19 mouse cellular contexts compared by ENCODE assay signal in the genomic region with DNA sequence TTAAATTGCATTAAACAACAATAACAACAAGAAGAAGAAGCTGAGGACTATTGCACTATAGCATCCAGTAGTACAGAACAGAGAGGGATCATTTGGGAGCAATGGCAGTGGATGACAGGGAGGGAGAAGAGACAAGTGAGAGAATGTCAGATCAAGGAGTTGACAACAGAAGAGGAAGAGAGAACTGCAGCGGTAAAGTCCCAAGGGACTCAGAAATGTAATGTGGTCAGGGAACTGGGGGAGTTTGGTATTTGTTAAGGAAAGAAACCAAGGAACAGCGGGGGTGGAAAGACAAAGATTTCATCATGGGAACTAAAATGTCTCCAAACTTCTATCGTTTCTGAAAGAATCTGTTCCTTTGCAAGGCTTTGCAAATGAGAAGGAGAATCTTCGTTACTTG. TPM values are rescaled to one million over a fixed set of nuclear protein-coding genes. Genes with fewer than 3 reads are reported as not detected.
DNase-seq lines count a peak whose midpoint lies in the region; TF ChIP-seq lines count a peak whose summit lies in the region.
"Had no signal": no experiment of that assay in that cellular context is flagged by ENCODE, and none has a peak within 500 bp of the region (broad histone marks: within the 10 kb centered on the region; RNA-seq: fewer than 3 reads in every experiment).

No protein-coding gene starts in this region.

- dilution Hi-C loops in CH12.LX (cut with MboI; ENCODE audit: extremely low pct_ligation_motif_present, extremely low pct_unique_long_range_greater_than_20kb, low sequenced_read_pairs): loop anchor here (25.0 kb wide), 1 partner anchor 96 kb away; no protein-coding TSS in a partner anchor

- peaks cover 8 to 22% of the 10 kb centered on the region in 2 experiments; a peak in 3 of 4 replicates for H3K4me1 ChIP-seq in CH12.LX (ENCODE audit: control insufficient read depth in 1 of 2, insufficient read depth in 2 of 2)
- H3K4me1 ChIP-seq: embryonic facial prominence, embryonic 15.5 days had no signal

- no peak for TF ChIP-seq CTCF in CH12.LX (conservative IDR thresholded peaks at IDR 0.05 in 1 of 2, IDR thresholded peaks at IDR 0.05 in 1 of 2; ENCODE audit: low read depth in 2 of 2, low read length in 2 of 2)

- in situ Hi-C loops in CH12.LX (cut with MboI; ENCODE audit: low pct_ligation_motif_present, low pct_unique_long_range_greater_than_20kb, low sequenced_read_pairs): no loop called here

- H3K9me3 ChIP-seq in CH12.LX (replicated peaks; ENCODE audit: low read length): peaks cover 5% of the 10 kb centered on the region
- H3K9me3 ChIP-seq: embryonic facial prominence, embryonic 13.5 days; embryonic facial prominence, embryonic 15.5 days; forebrain, embryonic 10.5 days; forebrain, embryonic 12.5 days had no signal

- TF ChIP-seq POLR2A in CH12.LX (IDR thresholded peaks at IDR 0.05; ENCODE audit: low read depth, low read length): no peak

- peak; percentile 64 for TF ChIP-seq EP300 in CH12.LX (IDR thresholded peaks at IDR 0.05; ENCODE audit: low read length)

- DNase-seq in A20 (ENCODE audit: low read depth, low spot score) (peak; percentile 7), CH12.LX (ENCODE audit: extremely low read depth) (peak; percentile 41)
- DNase-seq in splenic B cell, adult 2 months (ENCODE audit: low read depth, low spot score): peak; percentile 54
- DNase-seq in cerebellum, postnatal 10 days: no peak
- DNase-seq in adrenal gland, postnatal 36 days: no peak
- DNase-seq: adrenal gland, adult 2 months; adrenal gland, postnatal 10 days; adrenal gland, postnatal 25 days; cerebellum, adult 11-12 months; cerebellum, adult 2 months; cerebellum, adult 9-10 months; cerebellum, postnatal 14 days; cerebellum, postnatal 36 days; embryo, embryonic 11 days had no signal

- no peaks in the 10 kb centered on the region for H3K79me2 ChIP-seq in CH12.LX (replicated peaks; ENCODE audit: control insufficient read depth, extremely low read depth, insufficient read depth, poor library complexity, severe bottlenecking)

- no peak overlapping the region for H3K4me3 ChIP-seq in CH12.LX (replicated peaks in 1 of 3; ENCODE audit: low read depth in 2 of 3, low read length in 2 of 3, poor library complexity in 1 of 3)
- H3K4me3 ChIP-seq: embryonic facial prominence, embryonic 13.5 days; embryonic facial prominence, embryonic 15.5 days; erythroblast, embryonic 14.5 days; forebrain, embryonic 10.5 days; forebrain, embryonic 12.5 days had no signal

- H3K27me3 ChIP-seq in CH12.LX (replicated peaks): no peaks in the 10 kb centered on the region
- no peaks in the 10 kb centered on the region for H3K27me3 ChIP-seq in splenic B cell, adult 2 months (ENCODE audit: control insufficient read depth, insufficient read depth, low read length, poor library complexity, severe bottlenecking)
- H3K27me3 ChIP-seq: embryonic facial prominence, embryonic 13.5 days; embryonic facial prominence, embryonic 15.5 days; forebrain, embryonic 12.5 days had no signal

- no peak for TF ChIP-seq RAD21 in CH12.LX (IDR thresholded peaks at IDR 0.05; ENCODE audit: low read depth, low read length)

- no peak overlapping the region for H3K4me2 ChIP-seq in CH12.LX (ENCODE audit: insufficient read depth, low read depth, poor library complexity, severe bottlenecking)
- H3K4me2 ChIP-seq: embryonic facial prominence, embryonic 13.5 days; embryonic facial prominence, embryonic 15.5 days; forebrain, embryonic 12.5 days had no signal

- H3K36me3 ChIP-seq in CH12.LX (replicated peaks in 1 of 2; ENCODE audit: control insufficient read depth in 1 of 2, insufficient read depth in 1 of 2, low read length in 1 of 2): no peaks in the 10 kb centered on the region
- H3K36me3 ChIP-seq in splenic B cell, adult 2 months (ENCODE audit: control insufficient read depth, insufficient read depth, low read length, poor library complexity, severe bottlenecking): no peaks in the 10 kb centered on the region
- H3K36me3 ChIP-seq: embryonic facial prominence, embryonic 13.5 days; embryonic facial prominence, embryonic 15.5 days; forebrain, embryonic 10.5 days; forebrain, embryonic 12.5 days had no signal

- no peak overlapping the region for H3K27ac ChIP-seq in CH12.LX (ENCODE audit: insufficient read depth, low read depth)
- H3K27ac ChIP-seq: embryonic facial prominence, embryonic 13.5 days; embryonic facial prominence, embryonic 15.5 days; forebrain, embryonic 10.5 days; forebrain, embryonic 12.5 days had no signal

- H3K9ac ChIP-seq in CH12.LX (ENCODE audit: insufficient read depth, low read depth): no peak overlapping the region
- H3K9ac ChIP-seq: embryonic facial prominence, embryonic 13.5 days; embryonic facial prominence, embryonic 15.5 days; forebrain, embryonic 12.5 days had no signal

TF ChIP-seq in CH12.LX, 34 proteins besides CTCF, POLR2A, EP300 and RAD21:
- peak; percentile 54 for TF ChIP-seq IRF4 (IDR thresholded peaks at IDR 0.05; ENCODE audit: low read depth, low read length)
- TF ChIP-seq MXI1 (IDR thresholded peaks at IDR 0.05; ENCODE audit: low read depth, low read length): no peak

RNA-seq across cellular contexts. Expression of gene Zc3h12c, which starts 22.5 kb away (rescaled TPM):
- total RNA-seq in CH12.LX (2012; rRNA removed) (11.2 and 13.0 TPM in 2 replicates), CH12.LX (2014; rRNA removed) (21.7 and 22.4 TPM in 2 replicates)
- polyA plus RNA-seq in CH12.LX (2012; ENCODE audit: insufficient read length, low read depth): 30.8 and 36.1 TPM in 2 replicates
- 10 to 100 TPM; 24.5 to 27.2 TPM for total RNA-seq in adrenal gland, postnatal 36 days (2021)
- polyA plus RNA-seq: erythroblast, embryonic 14.5 days had no signal

Comparison
In these comparisons a context has a peak if more than half of its experiments do, and no peak if none do; other contexts are left out.
1. DNase-seq: peak in A20 (single experiment), CH12.LX (single experiment) and splenic B cell, adult 2 months (single experiment); none in cerebellum, postnatal 10 days (0 of 2) and adrenal gland, postnatal 36 days (0 of 2).